Mouse (Mus musculus) liver, adult 2 months (tissue): Measurements from ENCODE around the gene Uqcrc2. TPM values are rescaled to one million over a fixed set of nuclear protein-coding genes. Genes with fewer than 3 reads are reported as not detected.

Source experiments
- DNase-seq: peaks from one replicate; pipeline ENCODE4 v3.0.0-alpha.2; 2011; ENCODE audit warnings: low read depth, low spot score; ENCODE audit errors: extremely low read depth
- H3K27ac ChIP-seq: fragments of 200-500 bp; replicated peaks from 2 replicates; pipeline ENCODE4 v1.5.1; 2012; ENCODE audit warnings: low read depth, mild to moderate bottlenecking, control low read depth, inconsistent platforms, low read length; ENCODE audit not compliant: insufficient read depth
- H3K27me3 ChIP-seq: fragments of 200-500 bp; 2 replicates; pipeline ENCODE4 v1.6.1; 2012; ENCODE audit warnings: mild to moderate bottlenecking, moderate library complexity, low read length, inconsistent platforms; ENCODE audit not compliant: control insufficient read depth, insufficient read depth
- H3K36me3 ChIP-seq: fragments of 200-500 bp; 2 replicates; pipeline ENCODE4 v1.6.1; 2012; ENCODE audit warnings: low read length, inconsistent platforms; ENCODE audit not compliant: control insufficient read depth, insufficient read depth
- H3K4me1 ChIP-seq: fragments of 200-500 bp; 2 replicates; pipeline ENCODE4 v1.6.1; 2011; ENCODE audit warnings: low read length; ENCODE audit not compliant: control insufficient read depth, insufficient read depth
- H3K4me3 ChIP-seq: fragments of 200-500 bp; 2 replicates; pipeline ENCODE4 v1.5.1; 2011; ENCODE audit warnings: low read depth, mild to moderate bottlenecking, control low read depth, low read length, moderate library complexity; ENCODE audit not compliant: insufficient read depth
- H3K79me2 ChIP-seq: fragments of 200-500 bp; 2 replicates; pipeline ENCODE4 v1.6.1; 2012; ENCODE audit warnings: inconsistent platforms, mild to moderate bottlenecking, low read length, moderate library complexity; ENCODE audit not compliant: control insufficient read depth, insufficient read depth
- H3K9ac ChIP-seq: fragments of 200-500 bp; 2 replicates; pipeline ENCODE4 v1.6.1; 2012; ENCODE audit warnings: low read depth, mild to moderate bottlenecking, control low read depth, inconsistent platforms, low read length
- CTCF ChIP-seq: fragments of 200-500 bp; IDR thresholded peaks from 2 replicates; pipeline ENCODE4 v1.5.1; 2011; ENCODE audit warnings: low read depth, low read length, control low read depth
- POLR2A ChIP-seq: fragments of 200-500 bp; IDR thresholded peaks from 2 replicates; pipeline ENCODE4 v1.6.1; 2011; ENCODE audit warnings: low read length, control low read depth; ENCODE audit not compliant: insufficient read depth; ENCODE audit errors: extremely low read depth
- WGBS: fragments of 180-500 bp; shearing (Covaris S2); methylation state at CpG from one replicate; pipeline ENCODE4 v1.1.7; 2018; 5-methylcytosine and 5-hydroxymethylcytosine counted together
- polyA plus RNA-seq: library from polyadenylated mRNA; depleted of rRNA; stranded (reverse); fragments of >200 nt; gene quantifications from 2 replicates; pipeline ENCODE4 v1.2.3, GENCODE M21; 2012
- total RNA-seq: library from RNA; depleted of rRNA; stranded (reverse); fragments of >200 nt; gene quantifications from 2 replicates; pipeline ENCODE4 v1.2.3, GENCODE M21; 2014

Uqcrc2 gene
- total and polyA plus RNA-seq, 2 experiments: 90.8 to 293 TPM

- Histone ChIP-seq H3K4me3 (peak overlapping the region; percentile 87), H3K79me2 (peaks cover 10% of the 10 kb centered on the region; the same call in 1 of the 2 replicates), H3K36me3 (no peaks in the 10 kb centered on the region), H3K4me1 (peaks cover 5% of the 10 kb centered on the region), H3K9ac (peak overlapping the region; percentile 79), H3K27me3 (no peaks in the 10 kb centered on the region), H3K27ac (0 out of 2 replicates have a peak overlapping the region, but pooled peaks have one; percentile 5)
- WGBS: 3% methylated on average over 42 of the region's 42 CpGs
- TF ChIP-seq POLR2A (no peak), CTCF (no peak)
- no peak for DNase-seq
Observed at GRCm38 (mm10) chr7:120677764-120678531, 43.0 kb downstream of the Uqcrc2 start.

- no peak overlapping the region for H3K27ac ChIP-seq
- no peak overlapping the region for H3K4me3 ChIP-seq
- H3K36me3 ChIP-seq: no peaks in the 10 kb centered on the region
- no peak for TF ChIP-seq CTCF
- TF ChIP-seq POLR2A: no peak
- peaks cover 10% of the 10 kb centered on the region; the same call in 1 of the 2 replicates for H3K79me2 ChIP-seq
- WGBS: 3% methylated on average over 8 of the region's 8 CpGs
- H3K27me3 ChIP-seq: no peaks in the 10 kb centered on the region
- peaks cover 5% of the 10 kb centered on the region for H3K4me1 ChIP-seq
- DNase-seq: peak; percentile 21
- H3K9ac ChIP-seq: 0 out of 2 replicates have a peak overlapping the region, but pooled peaks have one; percentile 0
Observed at GRCm38 (mm10) chr7:120679023-120679422, 44.0 kb downstream of the Uqcrc2 start.

DNA sequence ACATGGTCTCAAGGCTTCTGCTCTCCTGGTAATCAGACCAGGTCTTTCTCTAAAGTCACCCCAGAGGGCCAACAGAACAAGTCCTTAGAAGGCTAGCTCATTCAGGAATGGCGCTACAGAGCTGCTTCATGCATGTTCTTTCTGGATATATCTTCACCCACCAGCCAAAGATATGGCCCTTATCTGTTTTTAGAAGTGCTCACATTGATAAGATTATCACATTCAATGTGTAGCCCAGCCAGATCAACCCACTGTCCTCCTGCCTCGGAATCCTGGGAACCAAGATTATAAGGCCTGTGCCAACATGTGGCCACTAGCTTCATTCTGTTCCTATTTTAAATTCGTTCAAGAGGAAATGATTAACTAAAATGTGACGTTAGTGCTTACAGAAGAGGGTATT lies 47.0 kb downstream of the Uqcrc2 start:
- Histone ChIP-seq H3K4me3 (no peak overlapping the region), H3K27ac (no peak overlapping the region), H3K4me1 (peaks cover 13% of the 10 kb centered on the region), H3K36me3 (no peaks in the 10 kb centered on the region), H3K27me3 (no peaks in the 10 kb centered on the region), H3K9ac (no peak overlapping the region), H3K79me2 (peaks cover 20% of the 10 kb centered on the region; the same call in 1 of the 2 replicates)
- DNase-seq: peak; percentile 81
- TF ChIP-seq CTCF (no peak), POLR2A (no peak)
- WGBS: 20% methylated on average over 4 of the region's 4 CpGs

GRCm38 (mm10) chr7:120684731-120685161 lies 49.8 kb downstream of the Uqcrc2 start:
- Histone ChIP-seq H3K27me3 (no peaks in the 10 kb centered on the region), H3K4me3 (no peak overlapping the region), H3K36me3 (no peaks in the 10 kb centered on the region), H3K4me1 (peaks cover 8% of the 10 kb centered on the region), H3K27ac (no peak overlapping the region), H3K9ac (no peak overlapping the region), H3K79me2 (peaks cover 20% of the 10 kb centered on the region; the same call in 1 of the 2 replicates)
- no peak for TF ChIP-seq CTCF
- TF ChIP-seq POLR2A: no peak
- DNase-seq: peak; percentile 55
- WGBS: 7% methylated on average over 2 of the region's 2 CpGs

- 40% methylated on average over 6 of the region's 6 CpGs for WGBS
- H3K79me2 ChIP-seq: peaks cover 18% of the 10 kb centered on the region; the same call in 1 of the 2 replicates
- H3K4me3 ChIP-seq: no peak overlapping the region
- no peak for DNase-seq
- peaks cover 8% of the 10 kb centered on the region for H3K4me1 ChIP-seq
- TF ChIP-seq POLR2A (no peak), CTCF (no peak)
- H3K9ac ChIP-seq: no peak overlapping the region
- no peaks in the 10 kb centered on the region for H3K36me3 ChIP-seq
- no peak overlapping the region for H3K27ac ChIP-seq
- no peaks in the 10 kb centered on the region for H3K27me3 ChIP-seq
Observed at GRCm38 (mm10) chr7:120685227-120685626, 50.3 kb downstream of the Uqcrc2 start.

GRCm38 (mm10) chr7:120690634-120691033 lies 55.7 kb downstream of the Uqcrc2 start:
- Histone ChIP-seq H3K4me3 (no peak overlapping the region), H3K79me2 (peaks cover 18% of the 10 kb centered on the region; the same call in 1 of the 2 replicates), H3K4me1 (no peaks in the 10 kb centered on the region), H3K27ac (no peak overlapping the region), H3K27me3 (no peaks in the 10 kb centered on the region), H3K9ac (no peak overlapping the region), H3K36me3 (no peaks in the 10 kb centered on the region)
- WGBS: 76% methylated on average over 4 of the region's 4 CpGs
- TF ChIP-seq POLR2A (no peak), CTCF (peak; percentile 44; the same call in 1 of the 2 replicates)
- no peak for DNase-seq
